Mouse (Mus musculus) forebrain, embryonic 11.5 days (tissue): ENCODE measurements around the gene Shisa3. TPM values are rescaled to one million over a fixed set of nuclear protein-coding genes. Genes with fewer than 3 reads are reported as not detected.

Experiments
- ATAC-seq: fragments of 200-750 bp; cut with Nextera tagmentation; replicated peaks from 2 replicates; pipeline ENCODE4 v1.8.0; 2017; ENCODE audit warnings: moderate TSS enrichment; ENCODE audit not compliant: low FRiP score
- DNase-seq: peaks from one replicate; pipeline ENCODE4 v3.0.0-alpha.2; 2017; ENCODE audit warnings: low spot score
- H3K27ac ChIP-seq: fragments of 300-500 bp; sonication (generic); 2 replicates; pipeline ENCODE4 v1.5.1; 2014; ENCODE audit warnings: low read depth, low read length
- H3K27me3 ChIP-seq: fragments of 300-500 bp; sonication (generic); 2 replicates; pipeline ENCODE4 v1.6.1; 2014; ENCODE audit warnings: mild to moderate bottlenecking, low read length, mixed read lengths; ENCODE audit not compliant: control insufficient read depth, insufficient read depth
- H3K36me3 ChIP-seq: fragments of 300-500 bp; sonication (generic); 2 replicates; pipeline ENCODE4 v1.6.1; 2014; ENCODE audit warnings: mild to moderate bottlenecking, low read length, moderate library complexity, mixed read lengths; ENCODE audit not compliant: control insufficient read depth, insufficient read depth
- H3K4me1 ChIP-seq: fragments of 300-500 bp; sonication (generic); replicated peaks from 2 replicates; pipeline ENCODE4 v1.6.1; 2014; ENCODE audit warnings: low read length, mixed read lengths; ENCODE audit not compliant: control insufficient read depth, insufficient read depth
- H3K4me2 ChIP-seq: fragments of 300-500 bp; sonication (generic); 2 replicates; pipeline ENCODE4 v1.6.1; 2014; ENCODE audit warnings: low read depth, mild to moderate bottlenecking, low read length, moderate library complexity, mixed read lengths; ENCODE audit not compliant: severe bottlenecking
- H3K4me3 ChIP-seq: fragments of 300-500 bp; sonication (generic); 2 replicates; pipeline ENCODE4 v1.5.1; 2014; ENCODE audit warnings: low read depth, low read length
- H3K9ac ChIP-seq: fragments of 300-500 bp; sonication (generic); 2 replicates; pipeline ENCODE4 v1.6.1; 2014; ENCODE audit warnings: low read length
- H3K9me3 ChIP-seq: fragments of 300-500 bp; sonication (generic); 2 replicates; pipeline ENCODE4 v1.6.1; 2016; ENCODE audit warnings: low read length, mixed read lengths; ENCODE audit not compliant: control insufficient read depth
- WGBS: fragments of 180-500 bp; shearing (Covaris S2); extraction: QIAGEN DNeasy Blood & Tissue Kit; methylation state at CpG from one replicate; pipeline ENCODE4 v1.1.7; 2014; 5-methylcytosine and 5-hydroxymethylcytosine counted together
- polyA plus RNA-seq: library from polyadenylated mRNA; unstranded; fragments of >200 nt; fragmentation: Nextera tagmentation; extraction: Ambion mirVana; gene quantifications from 2 replicates; pipeline ENCODE4 v1.2.1, GENCODE M21; 2014

Gene Shisa3
- polyA plus RNA-seq, 1 experiment from 2014 or later: 0.76 TPM

- H3K27ac ChIP-seq: no peak overlapping the region
- WGBS: 73% methylated on average over 7 of the region's 7 CpGs
- H3K9ac ChIP-seq: no peak overlapping the region
- no peak overlapping the region for H3K4me2 ChIP-seq
- no peaks in the 10 kb centered on the region for H3K9me3 ChIP-seq
- ATAC-seq (no peak), DNase-seq (no peak)
- peaks cover 13% of the 10 kb centered on the region for H3K4me1 ChIP-seq
- no peaks in the 10 kb centered on the region for H3K36me3 ChIP-seq
- H3K4me3 ChIP-seq: no peak overlapping the region
- no peaks in the 10 kb centered on the region; the same call in 1 of the 2 replicates for H3K27me3 ChIP-seq
Observed at GRCm38 (mm10) chr5:67629440-67629839, 21.8 kb downstream of the Shisa3 start.

- ATAC-seq: no peak
Observed at GRCm38 (mm10) chr5:67629861-67630260, 22.2 kb downstream of the Shisa3 start.

GRCm38 (mm10) chr5:67631261-67631660 is 23.6 kb downstream of the Shisa3 start:
- no peak overlapping the region for H3K4me2 ChIP-seq
- H3K27me3 ChIP-seq: no peaks in the 10 kb centered on the region; the same call in 1 of the 2 replicates
- 95% methylated on average over 12 of the region's 12 CpGs for WGBS
- ATAC-seq (no peak), DNase-seq (no peak)
- peaks cover 16% of the 10 kb centered on the region for H3K4me1 ChIP-seq
- no peaks in the 10 kb centered on the region for H3K9me3 ChIP-seq
- no peak overlapping the region for H3K27ac ChIP-seq
- no peak overlapping the region for H3K4me3 ChIP-seq
- no peaks in the 10 kb centered on the region for H3K36me3 ChIP-seq
- no peak overlapping the region for H3K9ac ChIP-seq

More at GRCm38 (mm10) chr5:67629861-67630260, 22.2 kb downstream of the Shisa3 start:
- no peaks in the 10 kb centered on the region; the same call in 1 of the 2 replicates for H3K27me3 ChIP-seq
- no peak overlapping the region for H3K9ac ChIP-seq
- no peak overlapping the region for H3K4me2 ChIP-seq
- H3K4me1 ChIP-seq: peaks cover 16% of the 10 kb centered on the region
- no peak for DNase-seq
- no peaks in the 10 kb centered on the region for H3K36me3 ChIP-seq
- H3K27ac ChIP-seq: no peak overlapping the region
- no peak overlapping the region for H3K4me3 ChIP-seq
- 88% methylated on average over 6 of the region's 6 CpGs for WGBS
- H3K9me3 ChIP-seq: no peaks in the 10 kb centered on the region

DNA sequence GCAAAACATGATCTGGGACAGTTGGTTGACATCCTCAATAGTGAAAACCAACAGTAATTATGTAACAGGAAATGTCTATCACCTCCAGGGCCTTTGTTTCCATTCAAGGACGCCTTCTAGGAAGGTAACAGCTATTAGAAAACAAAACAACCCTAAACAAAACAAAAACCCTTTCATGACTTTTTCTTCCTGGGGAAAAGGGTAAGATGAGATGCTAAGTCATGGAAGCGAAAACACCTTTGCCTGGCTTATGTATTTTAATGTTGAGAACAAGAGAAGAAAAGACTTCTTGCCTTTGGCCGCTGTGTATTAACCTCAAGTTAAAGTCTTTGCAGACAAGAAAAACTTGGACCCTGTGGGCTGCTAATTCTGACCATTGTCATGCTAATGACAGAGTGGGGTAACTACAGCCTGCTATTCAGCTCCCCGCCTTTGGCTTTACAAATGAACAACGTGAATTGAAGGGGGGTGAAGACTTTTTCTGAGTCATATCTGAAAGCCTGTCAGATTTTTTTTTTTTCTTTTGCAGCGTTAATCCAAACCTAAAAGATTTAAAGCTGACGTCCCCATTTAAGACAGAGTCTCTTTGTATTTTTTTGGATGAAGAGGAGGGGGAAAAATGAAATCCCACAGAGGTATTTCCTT is 25.6 kb downstream of the Shisa3 start:
- DNase-seq (no peak), ATAC-seq (peak; percentile 79)
- H3K9ac ChIP-seq: 0 out of 2 replicates have a peak overlapping the region, but pooled peaks have one; percentile 8
- H3K27ac ChIP-seq: peak overlapping the region; percentile 66; the same call in 1 of the 2 replicates
- peak overlapping the region; percentile 34; the same call in 1 of the 2 replicates for H3K4me2 ChIP-seq
- H3K27me3 ChIP-seq: no peaks in the 10 kb centered on the region; the same call in 1 of the 2 replicates
- WGBS: 2% methylated on average over 7 of the region's 7 CpGs
- peaks cover 16% of the 10 kb centered on the region for H3K4me1 ChIP-seq
- H3K36me3 ChIP-seq: no peaks in the 10 kb centered on the region; the same call in 1 of the 2 replicates
- no peaks in the 10 kb centered on the region for H3K9me3 ChIP-seq
- H3K4me3 ChIP-seq: no peak overlapping the region

DNA sequence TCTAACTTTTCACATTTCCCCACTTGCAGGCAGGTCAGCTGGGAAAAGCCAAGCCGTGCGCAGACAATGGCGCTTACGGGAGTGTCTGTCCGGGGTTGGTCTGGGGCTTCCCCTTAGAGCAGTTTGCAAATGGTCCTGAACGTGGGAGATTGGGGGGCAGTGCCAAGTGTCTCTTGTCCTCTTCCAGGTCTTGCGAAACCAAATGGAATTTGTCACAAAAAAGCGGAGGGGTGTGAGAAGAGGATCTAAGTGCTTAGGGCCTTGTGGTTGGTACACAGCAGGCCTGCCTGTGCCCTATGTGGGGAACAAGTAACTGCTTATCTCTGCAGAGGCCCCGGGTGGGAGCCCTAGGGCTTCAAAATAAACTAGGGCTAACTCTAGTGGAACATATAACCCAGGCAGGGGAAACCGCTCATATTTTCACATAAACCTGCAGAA is 26.2 kb downstream of the Shisa3 start:
- peak; percentile 68 for ATAC-seq
- Histone ChIP-seq H3K4me2 (peak overlapping the region; percentile 34; the same call in 1 of the 2 replicates), H3K27me3 (no peaks in the 10 kb centered on the region; the same call in 1 of the 2 replicates), H3K4me3 (no peak overlapping the region), H3K9me3 (no peaks in the 10 kb centered on the region), H3K36me3 (no peaks in the 10 kb centered on the region; the same call in 1 of the 2 replicates), H3K27ac (peak overlapping the region; percentile 66), H3K4me1 (peaks cover 16% of the 10 kb centered on the region), H3K9ac (peak overlapping the region; percentile 8; the same call in 1 of the 2 replicates)
- DNase-seq: peak; percentile 66
- 6% methylated on average over 10 of the region's 10 CpGs for WGBS

DNA sequence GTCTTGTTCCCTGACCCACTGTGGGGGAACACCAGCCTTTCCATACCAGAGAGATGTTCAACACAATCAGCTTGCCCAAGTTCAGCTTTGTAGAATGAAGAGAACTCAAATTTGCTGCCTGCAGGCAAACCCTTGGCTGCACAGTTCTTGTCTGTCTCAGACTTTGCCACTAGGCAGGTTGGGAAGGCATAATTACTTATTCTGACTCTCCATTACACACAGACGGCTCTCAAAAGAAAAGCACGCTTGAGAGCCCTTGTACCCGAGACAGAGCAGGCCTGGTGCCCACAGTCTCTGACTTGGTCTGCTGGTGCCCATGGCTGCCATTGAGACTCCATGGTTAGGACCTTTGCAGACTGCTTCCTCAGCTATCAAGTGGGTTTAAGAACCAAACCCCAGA is 26.7 kb downstream of the Shisa3 start:
- no peaks in the 10 kb centered on the region for H3K9me3 ChIP-seq
- peaks cover 16% of the 10 kb centered on the region for H3K4me1 ChIP-seq
- H3K27ac ChIP-seq: peak overlapping the region; percentile 66; the same call in 1 of the 2 replicates
- 10% methylated on average over 3 of the region's 3 CpGs for WGBS
- no peaks in the 10 kb centered on the region; the same call in 1 of the 2 replicates for H3K27me3 ChIP-seq
- no peak overlapping the region for H3K9ac ChIP-seq
- no peaks in the 10 kb centered on the region; the same call in 1 of the 2 replicates for H3K36me3 ChIP-seq
- DNase-seq (no peak), ATAC-seq (peak; percentile 64)
- H3K4me2 ChIP-seq: no peak overlapping the region
- H3K4me3 ChIP-seq: no peak overlapping the region

- H3K4me2 ChIP-seq: no peak overlapping the region
- no peak overlapping the region for H3K9ac ChIP-seq
- WGBS: 89% methylated on average over 8 of the region's 8 CpGs
- no peaks in the 10 kb centered on the region for H3K4me1 ChIP-seq
- H3K9me3 ChIP-seq: no peaks in the 10 kb centered on the region
- no peak overlapping the region for H3K27ac ChIP-seq
- DNase-seq (no peak), ATAC-seq (no peak)
- no peaks in the 10 kb centered on the region; the same call in 1 of the 2 replicates for H3K36me3 ChIP-seq
- no peak overlapping the region for H3K4me3 ChIP-seq
- no peaks in the 10 kb centered on the region; the same call in 1 of the 2 replicates for H3K27me3 ChIP-seq
Observed at GRCm38 (mm10) chr5:67640596-67641312, 33.1 kb downstream of the Shisa3 start.

DNA sequence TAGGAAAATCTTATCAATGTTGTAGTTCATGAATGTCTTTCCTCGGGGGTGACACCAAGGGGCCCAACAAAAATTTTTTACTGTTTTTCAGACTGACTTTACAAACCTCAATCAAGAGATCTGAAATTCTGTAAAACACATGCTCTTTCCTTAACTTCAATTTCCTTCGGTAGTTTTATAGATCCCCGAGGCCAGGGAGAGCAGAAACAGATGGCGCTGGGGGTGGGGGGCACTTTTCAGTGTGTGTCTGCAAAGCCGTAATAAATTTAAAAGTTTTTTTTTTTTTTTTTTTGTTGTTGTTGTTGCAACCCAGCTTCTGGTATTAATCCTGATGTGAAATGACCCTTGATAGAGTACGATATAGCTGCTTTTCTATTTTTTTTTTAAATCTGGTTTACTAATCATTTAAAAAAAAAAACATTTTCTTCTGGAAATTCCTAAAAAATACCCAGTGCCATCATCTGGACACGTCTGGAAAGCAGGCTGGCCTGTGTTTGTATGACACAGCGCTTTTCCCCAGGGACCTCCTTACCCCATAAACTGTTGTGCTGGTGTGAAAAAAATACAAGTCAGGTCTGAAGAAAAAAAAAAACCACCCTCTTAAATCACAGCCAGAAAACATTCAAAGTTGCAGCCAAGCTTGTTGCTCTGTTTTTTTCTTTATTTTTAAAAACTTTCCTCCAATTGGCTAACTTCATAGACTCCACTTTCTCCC is 33.9 kb downstream of the Shisa3 start:
- Histone ChIP-seq H3K4me2 (no peak overlapping the region), H3K27me3 (no peaks in the 10 kb centered on the region; the same call in 1 of the 2 replicates), H3K27ac (no peak overlapping the region), H3K9ac (no peak overlapping the region), H3K4me3 (no peak overlapping the region), H3K36me3 (no peaks in the 10 kb centered on the region; the same call in 1 of the 2 replicates), H3K4me1 (no peaks in the 10 kb centered on the region), H3K9me3 (no peaks in the 10 kb centered on the region)
- WGBS: 81% methylated on average over 8 of the region's 8 CpGs
- DNase-seq: no peak
- no peak for ATAC-seq
